Mouse (Mus musculus): ENCODE measurements around the gene Ttc21a.

Ttc21a gene

DNA sequence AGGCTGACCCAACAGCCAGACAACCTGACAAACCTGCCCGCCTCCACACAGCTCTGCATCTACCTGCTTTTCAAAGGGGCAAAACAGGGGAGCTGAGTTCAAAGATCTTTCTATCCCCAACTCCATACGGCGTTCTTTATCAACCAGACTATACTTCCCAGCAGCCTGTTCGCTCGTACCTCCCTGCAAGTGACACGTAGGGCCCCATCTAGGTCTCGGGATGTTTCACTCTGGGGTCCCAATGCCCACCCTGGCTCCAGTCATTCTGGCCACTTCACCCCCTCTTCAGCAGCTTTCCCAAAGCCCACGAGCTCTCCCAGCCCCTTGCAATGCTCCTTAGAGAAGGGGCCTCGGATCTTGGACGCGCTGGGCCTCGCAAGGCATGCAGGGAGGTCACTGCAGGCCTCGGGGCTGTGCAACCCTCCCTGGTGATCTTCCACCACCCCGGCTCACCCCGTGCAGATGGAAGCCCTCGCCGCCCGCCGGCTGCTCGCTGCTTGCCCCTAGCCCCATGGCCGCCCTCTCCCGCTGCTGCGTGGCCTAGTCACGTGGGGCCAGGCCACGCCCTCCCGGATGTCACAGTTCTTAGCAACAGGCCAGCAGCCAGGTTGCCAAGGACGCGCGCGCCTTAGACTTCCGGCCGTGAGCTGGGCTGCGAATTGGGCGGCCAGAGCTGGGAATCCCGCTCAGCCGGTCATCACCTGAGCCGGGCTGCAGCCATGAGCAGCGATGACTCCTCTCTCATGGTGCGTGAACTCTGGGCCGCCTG lies at the start of gene Ttc21a, which contains the start of gene Gorasp1:
Ttc21a (plus strand) TSS at position 602 of the 769 bp plus-strand sequence.
Gorasp1 (minus strand) TSS at position 561 of the 769 bp plus-strand sequence.
- peak; percentile 86 for DNase-seq (ENCODE audit: low read depth, low spot score)

DNA sequence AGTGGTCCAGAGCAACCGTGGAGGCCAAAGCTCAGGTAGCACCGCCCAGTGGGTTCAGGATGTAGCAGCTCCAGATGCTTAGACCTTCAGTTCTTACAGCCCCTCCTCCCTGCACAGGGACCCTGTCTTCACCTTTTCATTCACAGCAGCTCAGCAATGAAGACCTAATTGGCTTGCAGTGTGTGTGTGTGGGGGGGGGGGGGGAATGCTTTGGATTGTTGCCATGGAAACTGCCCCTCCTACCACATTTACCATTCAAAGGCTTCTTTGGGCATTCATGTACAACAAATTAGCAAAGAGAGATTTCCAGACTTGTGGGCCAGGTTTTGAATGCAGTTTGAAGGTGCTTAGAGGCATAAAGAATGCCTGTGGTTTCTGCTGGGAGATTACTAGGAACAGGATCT lies 48.6 kb upstream of the Ttc21a start:
- DNase-seq (ENCODE audit: low read depth, low spot score), result peak; percentile 24

DNA sequence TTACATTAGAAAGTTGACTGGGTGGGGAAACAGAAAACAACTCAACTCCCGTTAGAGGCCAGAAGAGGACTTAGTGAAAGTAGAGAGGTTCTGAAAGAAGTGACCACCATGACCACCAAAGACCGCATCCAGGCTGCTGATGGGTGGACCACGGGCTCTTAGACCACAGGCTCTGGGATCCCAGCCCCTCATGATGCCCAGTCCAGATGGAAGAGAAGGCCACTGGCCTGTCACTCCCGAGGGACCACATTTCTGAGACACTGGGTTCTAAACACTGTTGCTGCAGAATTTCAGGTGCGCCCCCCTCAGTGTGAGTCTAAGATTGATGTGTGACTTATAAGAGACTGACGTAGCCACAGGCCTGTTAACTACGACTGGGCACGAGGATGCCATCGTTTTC lies 48.0 kb upstream of the Ttc21a start:
- DNase-seq (ENCODE audit: low read depth, low spot score), result no peak

DNA sequence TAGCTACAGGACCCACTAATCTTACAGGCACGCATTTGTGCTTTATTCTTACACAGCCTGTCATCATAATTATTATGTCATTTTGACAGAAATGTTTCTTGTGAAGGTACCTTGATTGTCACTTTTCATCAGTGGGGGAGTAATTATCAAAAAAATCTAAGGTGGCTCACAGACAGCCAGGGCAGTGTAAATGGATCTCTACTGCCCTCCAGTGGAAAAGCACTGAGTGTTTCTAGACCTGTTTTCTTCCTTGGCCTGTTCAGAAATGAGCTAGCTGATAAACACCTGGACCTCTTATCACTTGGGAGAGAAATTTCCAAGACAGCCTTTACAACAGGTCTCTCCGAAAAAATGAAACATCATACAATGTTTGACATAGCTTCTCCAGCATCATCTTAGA lies 46.7 kb upstream of the Ttc21a start:
- peak; percentile 29 for DNase-seq (ENCODE audit: low read depth, low spot score)

DNA sequence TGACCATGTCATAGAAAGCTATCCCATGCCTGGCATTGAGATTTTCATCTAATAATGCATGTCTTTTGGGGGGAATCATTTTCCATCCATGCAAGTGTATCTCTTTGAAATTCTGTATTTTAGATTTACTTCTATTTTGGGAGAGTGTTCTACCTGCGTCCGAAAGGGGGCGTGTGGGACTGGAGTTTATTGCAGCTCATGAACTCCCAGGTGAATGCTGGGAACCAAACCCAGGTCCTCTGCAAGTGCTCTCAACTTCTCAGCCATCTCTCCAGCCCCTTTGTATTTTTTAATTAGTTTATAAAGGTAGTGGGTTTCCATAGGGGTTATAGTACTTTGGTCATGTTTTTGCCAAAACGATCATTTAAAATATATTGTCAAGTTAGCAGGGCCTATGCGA lies 43.5 kb upstream of the Ttc21a start:
- DNase-seq (ENCODE audit: low read depth, low spot score), result peak; percentile 64

DNA sequence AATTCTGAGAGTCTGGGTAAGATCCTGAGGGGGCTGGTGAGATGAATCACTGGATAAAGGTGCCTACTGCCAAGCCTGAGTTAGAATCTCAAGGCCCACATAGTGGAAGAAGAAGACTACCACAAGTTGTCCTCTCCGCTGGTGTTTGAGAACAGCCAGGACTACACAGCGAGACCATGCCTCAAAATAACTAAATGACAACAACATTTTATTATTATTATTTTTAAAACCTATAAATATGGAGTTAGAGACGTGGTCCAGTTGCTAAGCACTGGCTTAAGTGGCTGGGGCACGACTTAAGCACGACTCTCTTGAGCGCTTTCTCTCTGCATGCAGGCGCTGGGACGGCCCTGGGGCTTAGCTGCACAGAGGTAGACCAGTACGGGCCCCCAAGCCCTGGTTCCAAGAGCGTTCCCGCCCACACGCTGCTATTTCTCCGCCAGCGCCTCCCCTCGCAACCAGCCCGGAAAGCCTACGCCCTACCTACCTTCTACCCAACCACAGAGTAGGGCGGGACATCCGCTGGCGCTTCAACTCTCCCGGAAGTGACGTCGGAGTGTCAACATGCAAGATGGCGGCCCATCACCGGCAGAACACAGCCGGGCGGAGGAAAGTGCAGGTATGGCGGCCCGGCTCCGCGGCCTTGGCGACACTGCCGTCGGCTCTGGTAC lies 42.9 kb upstream of the Ttc21a start, which contains the start of gene Wdr48:
Wdr48 (plus strand) TSS at position 540 of the 671 bp plus-strand sequence.
- DNase-seq (ENCODE audit: low read depth, low spot score), result peak; percentile 99

DNA sequence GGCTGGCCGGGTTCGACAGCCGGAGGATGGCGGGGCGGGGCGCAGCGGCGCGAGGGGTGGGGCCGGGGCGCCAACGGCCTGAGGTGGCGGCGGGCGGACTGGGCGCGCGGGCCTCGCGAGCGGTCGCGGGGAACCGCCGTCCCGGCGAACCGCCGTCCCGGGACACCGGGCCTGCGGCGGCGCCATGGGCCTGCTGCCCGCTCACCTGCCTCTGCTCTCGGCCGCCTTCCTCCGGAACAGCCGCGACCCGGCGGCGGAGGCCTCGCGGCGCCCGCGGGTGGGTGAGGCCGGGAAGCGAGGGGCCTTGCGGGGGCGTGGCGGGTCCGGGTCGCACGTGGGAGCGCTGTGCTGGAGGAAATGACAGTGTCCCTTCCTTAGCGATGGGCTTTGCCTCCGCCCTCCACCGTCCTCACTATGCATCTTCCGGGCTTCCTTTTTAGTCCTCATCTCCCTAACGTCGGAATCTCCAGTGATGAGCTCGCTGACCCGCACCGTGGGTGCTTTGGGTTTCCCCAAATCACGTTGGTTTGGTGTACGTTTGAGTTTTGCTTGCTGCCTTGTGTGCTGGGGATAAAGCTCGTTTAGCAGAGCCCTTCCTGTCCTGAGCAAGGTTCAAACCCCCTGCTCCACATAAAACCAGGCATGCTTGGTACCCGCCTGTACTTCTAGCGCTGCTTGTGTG lies 42.2 kb upstream of the Ttc21a start:
- peak; percentile 14 for DNase-seq (ENCODE audit: low read depth, low spot score)

DNA sequence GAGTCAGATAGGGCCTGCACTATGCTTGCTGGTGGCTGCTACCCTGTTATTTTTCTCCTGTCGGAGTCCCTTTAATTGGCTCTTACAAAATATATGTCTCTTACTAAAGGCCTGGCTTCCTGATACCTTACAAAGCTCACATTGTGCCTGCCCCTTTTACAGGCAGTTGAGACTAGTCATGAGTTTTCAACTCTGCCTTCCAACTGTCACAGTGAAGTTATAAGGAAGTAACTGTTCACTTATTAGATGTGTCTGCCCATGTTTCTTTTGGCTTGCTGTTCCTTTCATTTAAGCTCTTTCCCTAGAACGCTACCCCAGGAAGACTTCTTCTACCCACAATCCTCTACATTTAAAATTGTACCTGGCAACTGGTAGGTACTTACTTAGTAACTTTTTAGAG lies 38.0 kb upstream of the Ttc21a start:
- no peak for DNase-seq (ENCODE audit: low read depth, low spot score)

DNA sequence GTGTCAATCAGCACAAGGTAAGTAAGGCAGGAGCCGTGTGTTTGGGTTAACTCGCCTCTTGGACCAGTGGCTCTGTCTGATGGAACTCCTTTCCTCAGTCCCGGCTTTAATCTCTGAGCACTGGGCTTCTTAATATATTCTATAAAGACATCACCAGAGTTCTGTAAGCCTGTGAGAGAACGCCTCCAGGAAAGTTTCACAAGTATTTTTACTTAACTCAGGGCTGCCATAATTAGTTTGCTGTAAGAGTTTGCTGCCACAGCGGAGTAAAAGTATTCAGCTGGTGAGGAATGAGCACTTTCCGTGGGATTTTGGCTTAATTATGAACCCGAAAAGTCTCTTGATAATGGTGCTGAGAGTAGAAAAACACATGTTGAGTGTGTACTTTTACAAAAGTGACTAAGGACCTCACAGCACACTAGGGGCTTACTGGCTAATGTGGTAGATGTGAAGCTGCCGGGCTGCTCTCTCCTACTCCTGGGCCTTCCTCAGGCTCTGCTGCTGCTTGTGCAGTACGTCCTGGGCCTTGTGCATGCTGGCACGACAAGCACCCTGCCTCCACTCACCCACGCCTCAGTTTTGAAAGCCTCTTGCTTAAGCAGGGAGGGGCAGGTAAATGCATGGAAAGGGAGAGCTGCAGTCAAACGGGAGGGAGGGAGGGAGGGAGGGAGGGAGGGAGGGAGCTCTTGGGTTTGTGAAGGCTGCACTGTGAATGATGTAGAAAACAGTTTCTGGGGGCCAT lies 34.8 kb upstream of the Ttc21a start:
- DNase-seq (ENCODE audit: low read depth, low spot score), result no peak

DNA sequence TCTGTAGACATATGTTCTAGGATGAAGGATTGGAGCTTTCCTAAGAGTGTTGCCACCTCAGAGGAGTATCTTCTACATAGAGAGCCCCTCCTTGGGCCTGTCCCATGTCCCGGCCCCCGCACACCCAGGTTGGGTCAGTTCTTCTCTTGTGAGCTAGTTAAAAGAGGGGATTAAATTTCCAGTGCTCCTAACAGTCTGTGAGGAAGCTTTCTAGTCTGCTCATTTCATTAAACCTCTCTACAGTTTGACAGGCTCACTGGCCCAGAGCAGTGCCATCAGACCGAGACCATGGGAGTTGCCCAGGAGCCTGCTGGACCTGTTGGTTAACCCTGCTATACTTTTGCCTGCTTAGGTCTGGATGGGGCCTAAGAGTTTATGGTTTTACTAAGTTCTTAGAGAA lies 28.7 kb upstream of the Ttc21a start:
- DNase-seq (ENCODE audit: low read depth, low spot score), result no peak

DNA sequence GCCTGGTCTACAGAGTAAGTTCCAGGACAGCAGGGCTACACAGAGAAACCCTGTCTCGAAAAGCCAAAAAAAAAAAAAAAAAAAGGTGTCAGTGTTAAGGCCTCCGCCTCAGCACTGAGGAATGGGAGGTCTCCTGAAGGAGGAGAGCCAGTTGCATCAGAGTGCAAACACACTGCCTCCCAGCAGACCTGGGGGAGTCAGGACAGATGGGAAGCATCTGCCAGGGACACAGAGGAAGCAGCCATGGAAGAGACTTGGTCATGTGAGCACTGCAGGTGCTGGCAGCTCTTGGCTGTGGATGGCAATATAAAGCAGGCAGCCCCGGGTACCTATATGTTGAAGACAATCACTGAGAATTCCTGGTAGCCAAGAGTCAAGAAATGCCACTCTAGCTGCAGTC lies 27.5 kb upstream of the Ttc21a start:
- no peak for DNase-seq (ENCODE audit: low read depth, low spot score)

DNA sequence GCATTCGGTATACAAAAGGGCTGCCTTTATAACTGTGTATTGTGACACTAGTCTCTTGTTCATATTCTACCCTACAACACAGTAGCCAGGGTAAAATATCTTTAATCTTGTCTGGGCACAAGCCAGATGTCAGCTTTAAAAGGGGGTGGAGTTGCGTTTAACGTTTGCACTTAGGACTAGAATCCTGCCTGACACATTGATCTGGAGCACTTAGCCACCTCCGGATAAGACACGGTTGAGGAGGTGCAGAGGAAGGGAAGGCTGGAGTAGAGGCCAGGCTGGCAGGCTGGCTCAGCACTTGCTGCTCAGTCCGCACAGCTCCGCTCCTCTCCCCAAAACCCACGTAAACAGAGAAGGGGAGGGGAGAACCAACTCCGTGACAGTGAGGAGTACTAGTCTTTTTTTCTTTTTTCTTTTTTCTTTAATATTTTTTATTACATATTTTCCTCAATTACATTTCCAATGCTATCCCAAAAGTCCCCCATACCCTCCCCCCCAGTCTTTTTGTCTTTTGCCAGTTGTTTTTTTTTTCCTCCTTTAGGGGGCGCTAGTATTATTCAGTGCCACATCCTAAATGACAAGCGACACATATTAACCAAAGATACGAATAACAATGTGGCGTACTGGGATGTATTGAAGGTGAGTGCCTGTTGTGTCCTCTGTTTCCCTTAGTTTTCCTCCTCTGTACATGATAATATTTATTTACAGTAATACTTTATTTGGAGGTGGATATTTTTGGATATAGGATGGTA lies 24.1 kb upstream of the Ttc21a start:
- no peak for DNase-seq (ENCODE audit: low read depth, low spot score)

DNA sequence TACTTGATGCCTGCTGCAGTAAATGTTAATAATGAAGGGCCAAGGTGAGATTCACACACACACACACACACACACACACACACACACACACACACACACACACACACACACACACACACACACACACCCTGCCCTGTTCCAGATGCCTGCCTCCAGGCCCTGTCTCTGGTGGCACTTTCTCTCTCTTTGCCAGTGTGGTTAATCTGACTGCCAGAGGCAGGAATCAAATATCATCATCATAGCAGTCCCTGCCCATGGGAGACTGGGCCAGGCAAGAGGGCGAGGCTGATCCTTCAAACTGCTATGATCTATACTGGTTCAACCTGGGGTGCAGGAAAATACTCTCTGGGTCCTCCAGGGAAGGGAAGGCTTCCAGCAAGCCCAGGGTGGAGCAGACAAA lies 17.5 kb upstream of the Ttc21a start:
- no peak for DNase-seq (ENCODE audit: low read depth, low spot score)

DNA sequence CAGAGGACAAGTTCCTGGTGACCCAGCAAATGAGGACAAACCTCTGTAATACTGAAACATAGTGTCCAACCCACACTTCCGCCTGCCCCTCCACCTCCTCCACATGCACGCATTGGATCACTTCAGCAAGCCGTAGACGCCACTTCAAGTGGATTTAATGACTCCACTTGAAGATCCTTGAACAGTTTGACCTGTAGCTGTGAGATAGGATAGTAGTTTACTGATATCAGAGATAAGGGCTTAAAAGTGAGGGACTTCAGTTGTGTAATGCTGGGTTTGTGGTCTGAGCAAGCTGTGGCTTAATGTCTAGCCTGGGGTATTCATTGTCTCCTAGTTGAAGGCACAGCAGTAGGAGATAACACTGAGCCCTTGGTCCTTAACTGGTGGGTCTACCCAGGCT lies 13.9 kb upstream of the Ttc21a start:
- no peak for DNase-seq (ENCODE audit: low read depth, low spot score)

DNA sequence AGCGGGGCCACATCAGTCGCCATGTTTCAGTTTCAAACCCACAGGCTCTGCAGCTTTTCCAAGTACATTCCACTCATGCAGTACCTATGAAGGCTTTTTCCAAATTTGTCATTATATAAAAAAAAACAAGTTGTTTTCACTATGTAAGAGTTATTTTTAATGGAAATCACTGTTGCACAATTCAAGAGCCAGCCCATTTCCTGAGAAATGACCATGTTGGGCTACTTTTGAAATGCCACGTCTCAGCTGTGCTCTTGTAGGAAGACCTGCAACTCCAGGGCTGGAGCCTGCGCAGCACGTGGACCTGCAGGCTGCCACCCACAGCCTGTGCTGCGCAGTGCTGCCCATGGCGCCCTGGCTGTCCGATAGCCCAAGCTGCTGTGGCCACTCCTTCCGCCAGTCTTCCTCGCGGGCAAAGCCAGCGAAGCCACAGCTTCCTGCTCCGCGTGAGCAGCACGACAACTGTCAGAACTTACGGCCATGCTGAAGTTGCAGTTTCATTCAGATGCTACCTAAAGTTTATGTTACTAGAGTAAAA lies 12.2 kb upstream of the Ttc21a start:
- no peak for DNase-seq (ENCODE audit: low read depth, low spot score)

DNA sequence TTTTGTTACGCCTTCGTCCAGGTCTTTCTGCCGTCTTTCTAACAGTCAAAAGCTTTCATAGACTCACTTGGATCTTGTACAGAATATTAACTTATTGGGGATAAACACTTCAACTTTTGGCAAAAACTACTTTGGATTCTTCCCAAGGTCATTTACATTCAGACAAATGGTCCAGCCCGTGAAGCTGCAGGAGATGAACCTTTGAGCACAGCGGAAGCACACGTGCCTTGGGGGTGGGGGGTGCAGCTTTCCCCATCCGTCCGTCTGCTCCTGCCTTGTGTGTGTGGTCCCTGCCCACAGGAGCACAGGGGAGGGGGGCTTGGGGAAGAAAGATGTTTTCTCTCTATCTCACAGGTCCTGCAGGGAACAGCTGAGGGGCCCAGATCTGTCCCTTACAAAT lies 11.7 kb upstream of the Ttc21a start:
- DNase-seq (ENCODE audit: low read depth, low spot score), result no peak

DNA sequence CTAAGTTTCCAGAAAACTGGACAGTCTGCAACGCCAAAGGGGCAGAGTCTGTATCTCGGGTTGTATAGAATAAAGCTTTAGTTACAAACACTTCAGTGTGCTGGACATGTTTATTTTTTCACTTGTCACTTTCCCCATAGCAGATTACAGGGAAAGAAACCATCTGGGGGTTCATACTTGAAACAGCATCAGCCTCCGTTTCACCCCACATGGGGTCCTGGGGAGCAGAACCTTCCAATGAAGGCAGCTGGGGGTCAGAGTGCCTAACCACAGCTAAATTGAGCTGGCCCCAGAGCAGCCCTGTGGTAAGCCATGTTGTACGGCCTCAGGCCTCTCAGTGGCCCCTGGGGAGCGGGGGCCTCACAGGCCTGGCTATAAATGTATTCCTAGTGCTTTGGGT lies 10.9 kb upstream of the Ttc21a start:
- no peak for DNase-seq (ENCODE audit: low read depth, low spot score)

DNA sequence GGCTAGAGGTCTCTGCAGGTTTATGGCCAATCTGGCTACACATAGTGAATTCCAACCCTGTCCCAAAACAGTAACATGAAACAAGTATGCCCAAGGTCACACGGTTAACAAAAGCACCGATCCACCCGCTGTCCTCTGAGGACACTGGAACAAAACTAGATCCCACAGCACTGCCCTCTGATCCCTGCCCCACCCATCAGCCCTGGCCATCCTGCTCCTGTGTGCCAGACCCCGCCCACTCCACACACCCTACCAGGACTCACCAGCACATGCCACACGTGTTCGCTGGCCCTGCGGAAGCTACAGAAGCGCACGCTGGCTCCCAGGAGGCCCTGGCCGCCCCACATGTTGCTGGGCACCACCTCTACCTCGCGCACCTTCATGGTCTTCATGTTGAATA lies 5.0 kb upstream of the Ttc21a start:
- DNase-seq (ENCODE audit: low read depth, low spot score), result no peak

DNA sequence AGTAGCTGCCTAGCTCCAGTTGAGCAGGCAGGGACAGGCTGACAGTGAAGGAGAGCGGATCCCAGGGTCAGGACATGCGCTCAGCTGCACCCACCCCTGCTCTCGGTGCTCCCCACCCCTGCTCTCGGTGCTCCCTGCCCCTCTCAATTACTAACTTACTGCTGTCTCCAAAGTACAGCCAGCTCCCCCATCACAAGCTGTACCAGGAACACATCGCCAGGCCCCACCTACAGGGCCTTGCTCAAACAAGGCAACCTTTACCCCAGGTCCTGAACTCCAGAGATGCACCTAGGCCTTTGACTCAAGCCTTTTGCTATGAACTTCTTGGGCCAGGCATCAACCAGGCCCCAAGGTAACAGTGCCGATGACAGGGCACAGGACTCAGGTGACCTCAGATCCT lies 3.7 kb upstream of the Ttc21a start:
- no peak for DNase-seq (ENCODE audit: low read depth, low spot score)

DNA sequence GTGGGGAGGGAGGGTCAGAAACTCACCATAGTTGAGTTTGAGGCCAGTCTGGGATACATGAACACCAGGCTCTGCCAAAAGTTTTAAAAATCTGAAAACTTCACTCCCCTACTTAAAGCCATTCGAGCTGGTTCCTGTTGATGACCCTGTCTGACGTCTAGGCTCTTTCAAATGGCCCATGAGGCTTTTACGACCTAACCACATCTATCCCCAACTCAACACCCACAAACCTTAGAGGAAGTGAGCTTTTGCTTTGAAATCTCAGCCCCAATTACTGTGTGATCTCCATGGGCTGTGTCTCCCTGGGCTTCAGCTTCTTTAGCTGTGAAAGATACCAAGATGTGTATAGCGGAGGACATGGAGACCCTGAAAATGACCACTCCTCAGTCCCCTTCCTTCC lies 1.1 kb downstream of the Ttc21a start:
- no peak for DNase-seq (ENCODE audit: low read depth, low spot score)

DNA sequence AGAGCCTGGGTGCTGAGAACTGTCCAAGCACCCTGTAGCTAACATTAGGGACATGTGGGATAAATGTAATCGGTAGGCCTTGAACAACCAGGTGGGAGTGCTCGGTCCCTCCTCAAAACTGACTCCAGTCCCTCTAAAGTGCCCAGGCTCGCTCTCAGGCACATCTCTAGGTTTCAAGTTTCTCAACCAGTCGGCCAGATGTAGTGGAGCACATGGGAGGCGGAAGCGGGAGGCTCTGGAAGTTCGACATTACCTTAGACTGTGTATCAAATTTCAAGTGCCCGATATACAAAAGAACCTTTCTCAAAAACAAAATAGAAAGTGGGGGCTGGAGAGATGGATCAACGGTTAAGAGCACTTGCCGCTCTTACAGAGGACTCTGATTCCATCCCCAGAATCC lies 2.2 kb downstream of the Ttc21a start:
- DNase-seq (ENCODE audit: low read depth, low spot score), result no peak

Data from ES-CJ7 (cell line).